Mouse (Mus musculus) heart, postnatal 0 days (tissue): ENCODE data around the gene Mre11a.

Experiments used
- CTCF ChIP-seq: IDR thresholded peaks from 2 replicates; pipeline ENCODE4 v1.5.1; 2016; ENCODE audit warnings: antibody characterized with exemption, control low read depth, low read depth
- EP300 ChIP-seq: IDR thresholded peaks from 2 replicates; pipeline ENCODE4 v1.6.1; 2016; ENCODE audit warnings: antibody characterized with exemption, low read depth

- TF ChIP-seq CTCF: no peak
- TF ChIP-seq EP300: no peak
These were observed 44.1 kb upstream of the Mre11a start, which contains the start of gene Piwil4 for GRCm38 (mm10) chr9:14740151-14740924.
